Mouse (Mus musculus) splenic B cell, adult 2 months (primary cell): ENCODE results near the gene Gmnn.

Experiments
- DNase-seq: peaks from one replicate; pipeline ENCODE4 v3.0.0-alpha.2; 2011; ENCODE audit warnings: low read depth, low spot score
- H3K27me3 ChIP-seq: 2 replicates; pipeline ENCODE4 v1.6.1; 2012; ENCODE audit warnings: mild to moderate bottlenecking, low read length, moderate library complexity, mixed read lengths; ENCODE audit not compliant: control insufficient read depth, poor library complexity, insufficient read depth, severe bottlenecking
- H3K36me3 ChIP-seq: 2 replicates; pipeline ENCODE4 v1.6.1; 2012; ENCODE audit warnings: mild to moderate bottlenecking, low read length, moderate library complexity, mixed read lengths; ENCODE audit not compliant: control insufficient read depth, poor library complexity, insufficient read depth, severe bottlenecking

The Gmnn gene

DNA sequence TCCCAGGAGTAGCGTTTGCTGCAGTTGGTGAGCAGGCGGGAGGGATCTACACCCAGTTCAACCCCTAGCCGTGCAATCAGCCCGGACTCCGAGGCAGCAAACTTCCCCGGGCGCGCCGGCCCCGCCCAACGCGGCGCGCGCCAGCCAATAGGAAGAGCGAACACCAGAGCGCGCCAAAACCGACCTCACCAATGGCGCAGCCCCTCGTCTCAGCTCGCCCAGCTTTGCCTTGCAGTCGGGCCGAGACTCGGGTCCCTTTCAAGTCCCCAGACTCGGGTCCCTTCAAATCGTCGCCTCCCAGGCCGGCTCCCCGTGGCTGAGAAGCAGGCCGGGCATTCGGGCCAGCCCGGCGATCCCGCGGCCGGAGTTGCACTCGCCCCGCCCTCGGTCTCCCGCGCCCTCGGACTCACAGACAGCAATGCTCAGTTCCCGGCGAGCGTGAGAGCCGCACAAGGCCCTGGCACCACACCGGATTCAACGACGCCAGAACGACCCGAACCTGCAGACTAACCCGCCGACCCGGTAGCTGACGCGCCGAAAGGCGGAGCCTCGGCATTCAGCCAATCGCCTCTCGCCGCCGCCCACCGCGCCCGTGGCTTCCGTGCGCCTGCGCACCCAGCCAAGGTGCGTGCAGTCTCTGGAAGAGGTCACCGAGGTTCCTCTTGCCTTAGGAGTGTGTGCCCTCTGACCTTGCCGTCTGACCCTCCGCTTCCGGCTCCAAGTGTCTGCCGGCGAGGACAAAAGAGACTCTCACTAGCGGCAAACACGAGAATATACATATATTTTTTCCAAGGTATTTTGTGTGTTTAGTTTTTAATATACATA lies at the start of gene Gmnn:
Gene Gmnn, minus strand, starts transcription at position 521 of the 825 bp plus-strand sequence.
- no peaks in the 10 kb centered on the region for H3K36me3 ChIP-seq

DNA sequence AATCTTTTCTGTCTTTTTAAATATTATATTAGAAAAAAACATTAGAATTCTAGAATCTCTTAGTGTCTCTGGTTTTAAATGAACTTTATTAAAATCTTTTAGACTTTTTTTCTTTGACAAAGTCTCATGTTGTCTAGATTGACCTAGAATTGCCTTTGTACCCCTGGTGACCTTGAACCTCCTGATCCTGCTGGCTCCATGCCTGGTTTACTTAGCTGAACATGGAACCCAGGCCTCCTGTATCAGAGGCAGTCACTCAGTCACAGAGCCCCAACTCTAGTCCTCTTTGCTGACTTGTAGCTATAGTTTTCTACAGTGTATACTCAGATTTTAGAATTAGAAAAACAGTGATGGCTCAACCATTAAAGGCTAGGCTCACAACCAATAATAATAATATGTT lies 44.4 kb upstream of the Gmnn start:
- no peaks in the 10 kb centered on the region for H3K27me3 ChIP-seq
- no peak for DNase-seq
- H3K36me3 ChIP-seq, result peaks cover 16% of the 10 kb centered on the region; the same call in 1 of the 2 replicates

More for the DNA sequence above, at the start of gene Gmnn:
- no peaks in the 10 kb centered on the region for H3K27me3 ChIP-seq
- peak; percentile 92 for DNase-seq

DNA sequence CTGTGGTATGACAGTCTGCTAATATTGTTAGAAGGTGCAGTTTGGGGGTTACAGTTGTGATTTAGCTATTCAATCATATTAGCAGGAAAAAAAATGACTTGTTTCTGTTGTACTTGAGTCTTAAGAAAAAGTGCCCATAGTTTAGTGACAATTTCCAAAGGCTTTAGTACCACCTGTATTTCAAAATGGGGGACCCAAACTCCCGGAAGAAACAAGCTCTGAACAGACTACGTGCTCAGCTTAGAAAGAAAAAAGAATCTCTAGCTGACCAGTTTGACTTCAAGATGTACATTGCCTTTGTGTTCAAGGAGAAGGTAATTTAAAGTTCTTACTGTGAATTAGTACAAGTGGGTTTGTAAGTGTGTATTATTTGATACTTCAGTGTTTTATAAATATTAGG lies 41.5 kb upstream of the Gmnn start:
- Histone ChIP-seq H3K36me3 (peaks cover 8% of the 10 kb centered on the region; the same call in 1 of the 2 replicates), H3K27me3 (no peaks in the 10 kb centered on the region)
- no peak for DNase-seq

DNA sequence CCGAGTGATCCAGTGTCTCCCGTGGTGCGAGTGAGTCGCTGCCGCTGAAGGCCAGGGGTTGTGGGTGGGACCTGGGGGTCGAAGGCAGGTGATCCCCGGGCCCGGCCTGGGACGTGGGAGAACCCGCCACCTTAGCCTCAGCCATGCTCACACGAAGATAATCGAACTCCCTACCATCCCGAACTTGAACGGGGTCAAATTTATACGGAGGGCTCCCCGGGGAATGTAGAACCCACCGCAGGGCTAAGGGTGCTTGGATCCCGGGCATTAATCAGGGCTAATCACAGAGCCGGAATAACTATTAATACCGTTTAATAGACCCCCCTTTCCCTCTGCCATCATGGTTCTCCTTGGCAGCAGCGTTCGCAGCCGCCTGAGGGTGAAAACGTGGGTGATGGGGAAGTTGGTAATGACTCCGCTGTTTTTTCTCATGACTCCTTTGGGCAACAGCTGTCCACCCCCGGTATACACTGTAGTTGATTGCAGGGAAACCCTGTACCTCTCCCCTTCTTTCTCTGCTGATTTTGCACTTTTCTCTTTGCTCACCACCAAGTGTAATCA lies 40.5 kb upstream of the Gmnn start:
- H3K36me3 ChIP-seq, result peaks cover 6% of the 10 kb centered on the region; the same call in 1 of the 2 replicates
- DNase-seq, result peak; percentile 61
- H3K27me3 ChIP-seq, result no peaks in the 10 kb centered on the region

DNA sequence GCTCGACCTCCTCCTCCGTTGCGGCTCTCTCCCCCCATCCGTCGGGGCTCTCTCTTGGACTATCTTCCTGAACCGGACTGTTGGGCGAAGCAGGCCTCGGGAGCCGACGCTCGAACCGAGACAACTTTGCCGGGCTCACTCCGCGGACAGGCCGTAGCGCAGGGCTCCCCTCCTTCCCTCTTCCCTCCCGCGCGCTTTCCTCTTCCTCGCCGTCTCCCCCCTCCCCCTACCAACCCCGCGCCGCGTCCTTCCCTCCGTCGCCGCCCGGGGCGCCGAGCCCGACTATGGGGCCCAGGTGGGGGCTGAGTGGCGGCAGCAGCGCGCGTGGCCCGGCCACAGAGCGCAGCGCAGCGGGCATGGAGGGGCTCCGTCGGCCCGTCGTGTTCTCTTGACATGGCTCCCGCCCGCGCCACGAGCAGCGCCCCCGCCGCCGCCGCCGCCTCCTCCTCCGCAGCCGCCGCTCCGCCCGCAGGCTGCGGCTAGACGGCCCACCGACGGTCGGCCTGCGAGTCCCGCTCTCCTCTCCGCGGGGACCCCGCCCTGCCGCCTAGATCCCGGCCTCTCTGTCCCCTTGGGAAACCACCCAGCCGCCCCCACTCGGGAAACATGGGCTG lies 39.7 kb upstream of the Gmnn start, which contains the start of gene BC005537:
Gene BC005537, plus strand, starts transcription at position 350 of the 614 bp plus-strand sequence.
- H3K27me3 ChIP-seq, result no peaks in the 10 kb centered on the region
- H3K36me3 ChIP-seq, result peaks cover 6% of the 10 kb centered on the region; the same call in 1 of the 2 replicates
- peak; percentile 74 for DNase-seq

DNA sequence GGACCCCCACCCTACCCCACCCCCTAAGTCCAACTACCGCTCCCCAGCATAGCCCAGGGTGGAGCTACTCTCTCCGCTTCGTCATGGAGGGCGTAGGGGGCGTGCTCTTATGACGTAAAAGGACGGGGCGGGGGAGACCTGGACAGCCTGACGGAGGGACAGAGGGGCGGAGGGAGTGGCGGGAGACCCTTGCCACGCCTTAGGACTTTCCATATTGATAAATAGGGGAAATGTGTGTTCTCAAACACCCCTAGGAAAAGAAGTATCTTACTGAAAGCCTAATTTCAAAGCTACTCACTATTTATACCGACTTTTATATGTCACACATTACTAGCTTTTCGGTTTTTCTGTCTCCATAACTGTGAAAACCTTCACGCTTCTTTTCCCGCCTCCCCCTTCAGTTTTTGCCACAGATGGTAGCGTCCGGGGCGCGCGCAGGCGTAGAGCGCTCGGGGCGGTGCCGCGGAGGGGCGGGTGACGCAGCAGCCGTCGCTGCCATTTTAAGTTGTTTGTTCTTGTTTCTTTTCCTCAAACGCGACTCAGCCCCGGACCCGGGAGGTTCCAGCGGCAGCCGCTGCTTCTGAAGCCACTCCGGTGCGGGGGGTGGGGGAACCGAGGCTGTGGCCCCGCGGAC lies 39.1 kb upstream of the Gmnn start:
- peak; percentile 98 for DNase-seq
- Histone ChIP-seq H3K27me3 (no peaks in the 10 kb centered on the region), H3K36me3 (peaks cover 5% of the 10 kb centered on the region; the same call in 1 of the 2 replicates)

DNA sequence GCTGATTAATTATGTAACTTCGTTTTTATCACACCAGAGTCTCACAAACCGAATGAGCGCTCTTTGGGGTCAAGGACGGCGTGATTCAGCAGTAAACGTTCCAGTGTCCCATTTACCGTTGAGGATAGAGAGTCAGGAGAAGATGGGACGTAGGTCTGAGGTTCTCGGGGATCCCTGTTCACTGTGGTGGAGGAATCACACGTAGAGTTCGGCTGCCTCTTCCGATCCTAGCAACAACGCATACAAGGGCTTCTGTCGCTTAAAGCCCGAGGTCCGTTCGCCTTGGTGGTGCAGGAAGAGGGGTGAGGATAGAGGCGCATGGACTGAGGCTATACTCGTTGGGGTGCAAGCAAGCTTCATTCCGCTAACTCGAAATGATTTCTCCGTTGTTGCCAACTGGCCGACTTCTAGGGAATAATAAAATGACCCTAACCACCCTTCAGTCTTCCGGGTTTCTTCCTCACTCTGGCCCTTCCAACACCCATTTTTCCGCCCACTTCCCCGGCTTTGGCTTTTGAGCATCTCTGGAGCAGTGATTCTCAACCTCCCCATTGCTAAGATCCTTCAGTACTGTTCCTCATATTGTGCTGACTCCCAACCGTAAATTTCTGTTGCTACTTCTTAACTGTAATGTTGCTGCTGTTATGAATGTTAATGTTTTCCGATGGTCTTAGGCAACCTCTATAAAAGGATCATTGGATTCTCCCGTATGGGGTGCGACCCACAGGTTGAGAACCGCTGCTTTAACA lies 38.4 kb upstream of the Gmnn start:
- Histone ChIP-seq H3K27me3 (no peaks in the 10 kb centered on the region), H3K36me3 (0 out of 2 replicates have a peak, but pooled peaks cover 2% of the 10 kb centered on the region)
- peak; percentile 44 for DNase-seq

DNA sequence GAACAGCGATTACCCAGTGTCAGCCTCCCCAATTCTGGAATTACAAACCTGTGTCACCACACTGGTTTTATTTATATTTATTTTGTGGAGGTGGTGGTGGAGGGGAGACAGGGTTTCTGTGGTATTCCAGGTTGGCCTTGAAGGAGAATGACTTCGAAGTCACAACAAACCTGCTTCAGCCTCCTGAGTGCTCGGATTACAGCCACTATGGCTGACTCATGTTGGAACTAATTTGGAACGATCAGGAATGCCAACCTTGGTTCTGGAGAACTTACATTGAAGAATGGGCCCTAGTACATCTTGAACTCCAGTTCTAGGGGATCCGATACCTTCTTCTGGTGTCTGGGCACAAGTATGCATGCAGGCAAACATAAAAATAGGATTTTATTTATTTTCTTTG lies 37.7 kb upstream of the Gmnn start:
- DNase-seq, result no peak
- no peaks in the 10 kb centered on the region for H3K36me3 ChIP-seq
- H3K27me3 ChIP-seq, result no peaks in the 10 kb centered on the region

DNA sequence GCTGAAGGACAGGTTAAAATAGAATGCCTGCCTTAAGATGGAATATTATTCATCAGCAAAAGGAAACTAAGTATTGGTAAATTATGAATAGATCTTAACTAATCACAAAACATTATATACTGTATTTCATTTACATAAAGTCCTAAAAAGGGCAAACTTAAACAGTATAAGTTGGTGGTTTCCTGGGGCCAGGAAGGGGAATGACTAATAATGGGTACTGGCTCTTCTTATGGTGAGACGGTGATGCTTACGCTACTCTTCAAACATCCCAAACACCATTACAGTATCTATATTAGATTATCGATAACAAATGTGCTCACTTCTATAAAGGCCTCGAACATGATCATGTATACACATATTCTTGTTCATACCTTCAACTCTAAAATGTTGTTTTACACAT lies 37.0 kb upstream of the Gmnn start:
- no peak for DNase-seq
- H3K27me3 ChIP-seq, result no peaks in the 10 kb centered on the region
- H3K36me3 ChIP-seq, result no peaks in the 10 kb centered on the region

DNA sequence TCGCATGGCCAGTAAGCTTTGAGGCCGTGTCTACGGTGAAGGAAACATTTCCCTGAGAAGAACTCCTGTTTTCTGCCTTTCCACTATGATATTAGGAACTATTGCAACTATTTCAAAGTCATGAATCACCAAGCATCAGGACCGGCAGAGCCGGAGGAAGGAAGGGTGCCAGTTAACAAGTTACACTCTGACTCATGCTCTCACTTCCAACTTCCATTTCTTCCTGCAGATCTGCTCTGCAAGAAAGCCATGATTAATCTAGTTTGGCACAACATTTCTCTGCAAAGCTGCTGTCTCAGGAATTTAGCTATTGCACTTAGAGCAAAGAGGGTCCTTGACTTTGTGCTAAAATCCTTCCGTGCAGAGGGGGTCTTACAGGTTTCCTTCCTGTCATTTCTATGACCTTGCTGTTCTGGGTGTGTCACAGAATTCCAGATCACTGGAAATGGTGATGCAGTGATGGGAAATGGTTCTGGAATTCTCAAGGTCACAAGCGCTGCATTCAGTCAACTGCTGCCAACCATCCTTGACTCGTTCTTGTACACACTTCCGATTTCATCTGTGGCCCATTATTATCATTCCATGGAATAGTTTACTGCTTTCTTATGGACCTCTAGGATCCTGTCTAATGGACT lies 30.8 kb upstream of the Gmnn start:
- Histone ChIP-seq H3K36me3 (no peaks in the 10 kb centered on the region), H3K27me3 (no peaks in the 10 kb centered on the region)
- no peak for DNase-seq

DNA sequence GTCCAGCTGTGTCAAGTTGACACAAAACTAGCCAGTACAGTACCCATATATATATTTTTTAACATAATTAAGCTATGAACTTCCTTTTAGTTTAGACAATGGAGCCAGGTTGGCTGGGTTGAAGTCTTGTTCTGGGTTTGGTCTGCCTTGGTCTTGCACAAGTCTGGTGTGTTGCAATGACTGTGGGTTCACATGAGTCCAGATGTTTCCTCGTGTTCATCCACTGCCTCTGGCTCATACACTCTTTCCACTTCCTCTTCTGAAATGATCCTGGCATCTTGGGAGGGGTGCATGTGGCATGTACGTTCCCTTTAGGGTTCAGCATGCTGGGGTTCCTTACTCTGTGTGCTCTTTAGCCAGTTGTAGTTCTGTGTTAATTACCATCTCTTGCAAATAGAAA lies 29.6 kb upstream of the Gmnn start:
- DNase-seq, result no peak
- H3K27me3 ChIP-seq, result no peaks in the 10 kb centered on the region
- H3K36me3 ChIP-seq, result no peaks in the 10 kb centered on the region

DNA sequence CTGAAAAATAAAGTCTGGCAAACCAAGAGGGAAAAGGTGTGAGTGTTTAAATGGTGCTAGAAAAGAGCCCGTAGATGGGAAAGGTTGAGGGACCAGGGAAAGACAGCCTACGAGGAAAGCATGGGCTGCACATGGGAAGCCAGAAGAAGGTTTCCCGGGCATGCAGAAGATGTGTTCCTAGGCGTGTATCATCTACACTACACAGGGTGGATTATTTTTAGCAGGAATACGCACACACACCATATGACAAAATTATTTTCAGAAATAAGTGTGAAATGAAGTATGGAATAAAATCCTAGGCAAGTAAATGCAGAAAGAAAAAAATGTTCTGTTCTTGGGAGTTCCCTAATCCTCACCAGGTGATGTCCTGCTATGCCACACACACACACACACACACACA lies 25.8 kb upstream of the Gmnn start:
- no peak for DNase-seq
- H3K36me3 ChIP-seq, result no peaks in the 10 kb centered on the region
- no peaks in the 10 kb centered on the region for H3K27me3 ChIP-seq

DNA sequence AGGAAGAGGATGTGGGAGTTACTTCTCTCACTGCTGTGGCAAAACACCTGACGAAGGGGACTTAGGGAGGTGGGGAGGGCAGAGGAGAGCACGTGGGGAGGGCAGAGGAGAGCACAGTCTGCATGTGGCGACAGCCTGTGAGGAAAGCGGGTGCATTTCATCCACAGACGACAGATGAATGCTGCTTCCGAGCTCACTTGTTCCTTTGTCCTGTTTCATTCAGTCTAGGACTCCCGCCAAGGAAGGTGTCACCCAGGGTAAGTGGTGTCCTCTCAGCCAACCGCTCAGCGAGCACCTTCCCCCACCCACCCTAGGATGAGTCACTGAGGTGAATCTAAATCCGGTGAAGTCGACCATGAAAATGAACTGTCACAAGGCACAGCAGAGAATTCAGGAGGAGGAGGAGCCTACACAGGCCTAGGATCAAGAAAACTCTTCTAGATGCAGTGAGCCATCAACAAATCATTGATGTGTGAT lies 24.3 kb upstream of the Gmnn start:
- DNase-seq, result peak; percentile 60
- no peaks in the 10 kb centered on the region for H3K36me3 ChIP-seq
- H3K27me3 ChIP-seq, result no peaks in the 10 kb centered on the region

DNA sequence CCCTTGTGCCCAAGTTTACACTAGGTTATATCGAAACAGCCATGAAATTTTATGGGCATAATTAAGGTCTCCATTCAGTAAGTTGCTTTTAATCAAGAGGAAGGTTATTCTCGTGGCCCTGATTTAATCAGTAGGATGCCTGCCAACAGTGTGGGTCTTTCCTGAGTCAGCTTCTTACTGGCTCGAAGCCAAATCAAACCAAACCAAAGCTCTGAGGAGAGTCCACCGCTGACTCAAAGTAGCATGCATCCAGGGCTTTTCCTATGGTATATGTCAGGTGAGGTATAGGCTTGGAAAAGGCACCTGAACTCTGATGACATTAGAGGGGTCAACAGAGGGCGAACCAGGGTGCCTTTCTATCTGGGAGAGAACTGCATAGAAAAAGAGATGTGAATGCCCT lies 20.2 kb upstream of the Gmnn start:
- DNase-seq, result no peak
- Histone ChIP-seq H3K27me3 (no peaks in the 10 kb centered on the region), H3K36me3 (no peaks in the 10 kb centered on the region)
